Mouse (Mus musculus): ENCODE results near the gene Alg14.

Alg14 gene

DNA sequence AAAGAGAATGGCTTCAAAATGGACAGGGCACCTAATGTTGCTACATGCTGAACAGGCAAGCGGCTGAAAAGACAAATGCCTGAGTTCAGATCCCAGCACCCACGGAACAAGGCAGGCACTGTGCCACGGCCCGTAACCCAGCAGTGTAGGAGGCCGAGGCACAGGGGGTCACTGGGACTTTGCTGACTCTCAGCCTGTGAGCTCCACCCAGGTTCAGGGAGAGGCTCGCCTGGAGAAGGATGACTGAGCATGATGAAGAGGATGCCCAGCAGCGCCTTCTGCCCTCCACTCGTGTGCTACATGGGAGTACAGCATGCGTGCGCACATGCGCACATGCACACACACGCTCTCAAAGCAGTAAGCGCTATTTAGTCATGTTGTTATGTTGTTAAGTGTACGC lies 11.9 kb upstream of the Alg14 start:
- DNase-seq = no peak

DNA sequence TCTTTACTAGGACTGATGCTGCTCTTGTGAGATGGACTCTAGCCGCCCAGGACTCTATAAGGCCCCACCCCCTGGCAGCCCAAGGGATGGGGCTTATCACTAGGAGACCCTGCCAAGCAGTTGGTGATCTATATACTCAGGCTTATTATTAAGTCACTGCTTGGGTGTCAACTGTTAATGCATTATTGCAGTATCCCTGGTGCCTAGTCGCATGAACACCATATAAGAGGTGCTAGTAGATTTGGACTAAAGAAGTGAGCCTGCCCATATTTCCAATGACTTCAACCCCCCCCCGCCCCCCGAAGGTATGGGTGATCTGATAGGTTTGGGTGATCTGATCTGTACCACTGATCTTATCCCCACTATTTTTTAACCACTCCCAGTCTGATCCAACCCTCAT lies 8.6 kb upstream of the Alg14 start, which contains the start of gene Tmem56:
TSS of gene Tmem56 (minus strand) at position 101 of the 400 bp plus-strand sequence.
- no peak for DNase-seq

DNA sequence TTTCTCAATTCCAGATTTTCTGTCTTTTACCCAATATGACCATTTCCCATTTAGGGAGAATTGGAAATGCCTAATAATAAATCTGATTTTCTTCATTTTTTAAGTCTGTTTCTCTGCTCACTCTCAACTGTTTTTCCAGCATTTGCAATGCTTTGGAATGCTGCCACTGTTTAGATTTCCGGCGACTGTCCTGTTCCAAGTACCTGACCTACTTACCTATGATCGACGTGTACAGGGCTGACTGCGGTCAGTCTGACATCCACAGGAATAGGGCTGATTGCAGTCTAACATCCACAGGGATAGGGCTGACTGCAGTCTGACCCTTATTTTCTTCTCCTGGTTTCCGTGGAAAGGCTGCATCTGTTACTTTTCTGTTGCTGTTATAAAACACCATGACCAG lies 6.4 kb upstream of the Alg14 start:
- DNase-seq = no peak

DNA sequence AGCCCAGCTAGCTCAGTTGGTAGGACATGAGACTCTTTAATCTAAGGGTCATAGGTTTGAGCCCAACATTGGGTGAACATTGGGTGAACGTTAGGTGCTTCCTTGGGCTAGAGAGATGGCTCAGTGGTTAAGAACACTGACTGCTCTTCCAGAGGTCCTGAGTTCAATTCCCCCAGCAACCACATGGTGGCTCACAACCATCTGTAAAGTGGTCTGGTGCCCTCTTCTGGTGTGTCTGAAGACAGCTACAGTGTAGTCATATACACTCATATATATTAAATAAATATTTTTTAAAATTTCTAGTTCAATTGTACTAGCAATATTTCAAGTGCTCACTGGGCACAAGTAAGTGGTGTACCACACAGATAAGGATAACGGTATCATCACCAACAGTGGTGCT lies 4.4 kb upstream of the Alg14 start:
- no peak for DNase-seq

DNA sequence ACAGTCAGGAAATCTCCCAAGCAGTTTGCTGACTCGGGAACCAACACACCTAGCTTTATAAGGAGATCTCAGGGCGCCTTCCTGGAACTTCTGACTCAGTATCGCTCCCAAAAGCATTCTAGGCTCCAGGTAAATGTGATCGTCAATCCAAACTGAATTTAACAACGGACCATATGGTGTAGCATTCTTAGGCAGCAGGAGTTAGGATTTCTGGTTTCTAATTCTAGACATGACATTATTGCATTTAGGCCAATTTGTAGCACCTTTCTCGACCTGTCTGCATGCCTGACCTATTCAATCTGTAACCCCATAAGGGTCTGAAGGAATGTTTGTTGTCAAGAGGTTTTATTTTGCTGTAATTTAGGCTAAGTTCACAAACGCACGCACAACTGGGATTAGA lies 892 bp upstream of the Alg14 start:
- DNase-seq = no peak

DNA sequence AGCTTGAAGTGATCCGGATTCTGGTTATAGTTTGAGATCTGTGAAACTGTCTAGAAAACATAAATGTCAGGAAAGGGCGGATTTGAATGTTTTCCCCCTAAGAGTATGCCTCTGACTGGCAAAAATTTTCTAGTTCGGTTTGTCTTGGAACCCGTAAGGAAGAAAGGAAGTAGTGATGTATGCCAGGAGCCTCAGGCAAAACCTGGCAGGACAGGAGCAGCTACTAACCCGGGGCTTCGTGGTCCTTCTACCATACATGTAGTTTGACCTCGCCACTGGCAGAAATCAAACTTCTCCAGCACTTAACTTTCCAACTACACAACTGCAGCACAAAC lies 381 bp upstream of the Alg14 start:
- DNase-seq = no peak

DNA sequence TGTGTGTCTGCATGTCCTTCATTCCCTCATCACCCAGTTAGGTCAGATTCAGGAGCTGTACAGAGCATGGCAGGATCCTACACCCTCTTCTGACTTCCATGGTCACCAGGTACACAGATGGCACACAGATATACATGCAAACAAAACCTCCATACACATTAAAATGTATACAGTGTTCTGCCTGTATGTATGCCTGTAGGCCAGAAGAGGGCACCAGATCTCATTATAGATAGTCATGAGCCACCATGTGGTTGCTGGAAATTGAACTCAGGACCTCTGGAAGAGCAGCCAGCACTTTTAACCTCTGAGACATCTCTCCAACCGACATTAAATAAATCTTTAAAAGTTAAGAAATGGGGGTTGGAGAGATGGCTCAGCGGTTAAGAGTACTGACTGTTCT lies 2.6 kb downstream of the Alg14 start:
- DNase-seq = no peak

DNA sequence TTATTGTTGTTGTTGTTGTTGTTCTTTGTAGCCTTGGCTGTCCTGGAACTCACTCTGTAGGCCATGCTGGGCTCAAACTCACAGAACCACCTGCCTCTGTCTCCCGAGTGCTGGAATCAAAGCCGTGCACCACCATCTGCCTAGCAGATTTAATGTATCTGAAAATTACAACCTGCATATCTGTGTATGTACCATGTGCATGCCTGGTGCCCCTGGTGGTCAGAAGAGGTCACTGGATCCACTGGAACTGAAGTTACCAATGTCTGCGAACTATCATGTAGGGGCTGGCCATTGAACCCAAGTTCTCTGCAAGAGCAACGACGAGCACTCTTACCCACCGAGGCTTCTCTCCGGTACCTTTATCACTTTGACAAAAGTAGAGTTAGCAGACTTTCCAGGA lies 15.1 kb downstream of the Alg14 start:
- no peak for DNase-seq

DNA sequence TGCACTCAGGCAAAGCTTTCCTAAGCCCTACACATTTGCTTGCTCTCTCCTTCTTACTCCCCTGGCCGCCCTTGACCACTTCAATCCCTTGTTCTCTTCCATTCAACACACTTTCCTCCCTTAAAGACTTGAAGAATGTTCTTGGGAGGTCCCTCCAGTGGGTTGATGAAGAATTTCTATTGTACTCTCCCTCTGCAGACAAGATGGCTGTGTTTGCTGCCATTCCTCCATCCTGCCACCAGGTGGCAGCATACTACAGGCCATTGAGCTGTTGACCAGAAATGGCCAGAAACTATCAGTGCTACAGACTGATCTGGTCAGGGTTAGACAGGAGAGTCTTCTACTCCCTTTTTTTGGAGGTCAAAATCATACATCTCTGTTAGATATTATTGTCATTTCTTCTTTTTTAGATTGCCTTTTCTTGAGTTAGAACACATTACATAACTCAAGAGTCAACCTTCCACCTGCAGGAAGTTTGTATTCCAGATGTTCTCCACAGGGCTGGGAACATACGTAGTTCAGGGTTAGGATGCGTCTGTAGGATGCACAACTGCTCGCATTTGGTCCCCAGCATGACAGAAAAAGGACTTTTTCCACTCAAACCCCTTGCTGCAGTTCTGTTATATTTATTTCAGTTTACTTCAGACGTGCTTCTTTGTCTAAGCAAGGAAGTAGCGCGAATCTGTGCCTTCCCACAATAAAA lies 16.1 kb downstream of the Alg14 start:
- peak; percentile 64 for DNase-seq

DNA sequence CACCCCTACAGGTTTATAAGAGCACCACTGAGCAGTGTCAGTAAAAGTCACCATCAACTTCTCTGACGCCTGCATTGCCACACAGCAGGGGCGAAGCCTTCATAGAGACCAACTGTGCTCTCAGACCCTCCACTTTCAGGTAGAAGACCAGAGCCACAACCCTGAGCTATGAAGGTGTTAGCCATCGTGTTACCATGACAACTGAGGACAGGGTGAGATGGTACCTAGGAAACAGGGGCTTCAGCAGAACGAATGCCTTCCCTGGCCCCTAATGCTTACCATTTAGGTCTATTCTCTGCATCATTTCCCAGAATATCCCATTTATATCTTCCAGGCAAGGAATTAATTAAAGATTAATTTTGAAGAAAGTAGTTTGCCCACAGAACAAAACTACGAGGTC lies 17.4 kb downstream of the Alg14 start:
- DNase-seq = no peak

DNA sequence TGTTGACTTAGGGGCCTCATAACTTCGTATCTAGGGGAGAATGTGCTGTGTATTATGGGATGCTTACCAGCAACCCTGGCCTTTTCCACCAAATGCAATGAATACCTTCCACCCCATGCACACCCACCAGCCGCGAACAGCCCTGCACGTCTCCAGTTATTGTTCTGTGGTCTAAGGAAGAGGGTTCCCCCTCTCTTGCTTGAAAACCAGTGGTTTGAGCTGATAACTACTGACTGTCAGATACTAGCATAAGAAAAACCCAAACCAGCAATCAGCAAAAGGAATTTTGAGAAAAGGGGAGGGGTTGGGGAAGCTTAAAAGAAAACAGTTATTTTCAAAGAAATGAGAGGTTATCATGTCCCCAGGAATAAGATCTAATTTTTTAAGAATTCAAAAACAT lies 17.9 kb downstream of the Alg14 start:
- no peak for DNase-seq

DNA sequence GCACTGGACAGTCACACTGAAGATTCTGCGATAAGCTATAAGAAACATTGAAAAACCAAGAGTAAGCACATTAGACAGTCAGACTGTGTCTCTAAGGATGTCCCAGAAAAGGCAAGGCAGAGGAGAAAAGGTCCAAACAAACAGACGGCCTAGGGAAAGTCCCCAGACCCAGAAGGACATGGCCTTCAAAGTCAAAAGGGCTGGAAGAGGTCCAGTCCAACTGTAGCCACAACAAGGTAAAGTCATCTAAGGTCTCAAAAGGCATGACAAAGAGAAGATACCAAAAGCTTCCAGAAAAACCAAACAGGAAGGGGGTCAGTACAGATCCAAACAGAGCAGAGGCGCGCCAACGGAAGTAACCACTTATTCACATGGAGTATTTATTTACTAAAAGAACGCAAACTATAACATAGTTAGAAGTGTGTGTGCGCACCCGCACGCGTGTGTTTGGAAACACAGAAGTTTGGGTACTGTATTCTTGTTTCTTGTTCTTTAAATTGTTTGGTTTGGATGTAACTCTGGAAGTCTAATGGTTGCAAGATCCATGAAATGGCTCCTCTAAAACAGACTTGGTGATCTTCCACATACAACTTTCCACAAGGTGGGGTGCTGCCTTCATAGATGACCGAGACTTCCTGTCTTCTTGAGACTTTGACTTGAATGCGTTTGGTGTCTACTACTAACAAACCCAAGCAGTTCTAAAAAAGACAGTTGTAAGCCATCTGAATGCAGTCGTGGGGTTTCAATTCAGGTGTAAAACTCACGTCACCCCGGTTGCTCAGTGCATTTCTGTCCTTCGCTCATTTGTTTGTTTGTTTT lies 18.5 kb downstream of the Alg14 start:
- no peak for DNase-seq

DNA sequence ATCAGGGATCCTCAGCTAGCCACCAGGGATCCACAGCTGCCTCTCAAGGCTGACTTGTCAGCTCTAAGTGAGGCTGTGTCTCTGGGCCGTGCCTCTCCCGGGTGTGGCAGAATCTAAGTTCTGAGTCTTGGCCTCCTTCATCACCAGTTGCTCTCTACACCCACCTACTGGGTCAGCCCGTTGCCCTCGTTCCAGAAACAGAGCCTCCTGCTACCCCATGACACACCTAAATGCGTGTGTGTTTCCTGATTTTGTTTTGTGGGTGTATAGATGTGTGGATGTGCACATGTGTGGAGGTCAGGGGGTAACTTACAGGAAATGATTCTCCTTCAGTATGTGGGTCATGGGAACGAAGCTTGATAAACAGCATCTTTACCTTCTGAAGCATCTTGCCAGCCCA lies 20.9 kb downstream of the Alg14 start:
- DNase-seq = no peak

DNA sequence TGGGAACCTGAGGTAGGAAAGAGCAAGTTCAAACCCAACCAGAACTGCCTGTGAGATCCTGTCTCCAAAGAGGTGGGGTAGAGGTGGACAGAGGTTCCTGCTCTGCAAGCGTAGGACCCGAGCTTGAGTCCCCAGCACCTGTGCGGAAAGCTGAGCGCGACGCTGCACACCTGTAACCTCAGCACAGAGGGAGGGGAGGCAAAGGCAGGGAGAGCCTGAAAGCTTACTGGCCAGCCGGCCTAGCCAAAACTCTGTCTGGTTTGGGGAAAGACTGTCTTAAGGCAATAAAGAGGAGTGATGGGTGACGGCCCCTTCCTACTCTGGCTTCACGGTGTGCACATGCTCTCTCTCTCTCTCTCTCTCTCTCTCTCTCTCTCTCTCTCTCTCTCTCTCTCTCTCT lies 21.4 kb downstream of the Alg14 start:
- DNase-seq = no peak

DNA sequence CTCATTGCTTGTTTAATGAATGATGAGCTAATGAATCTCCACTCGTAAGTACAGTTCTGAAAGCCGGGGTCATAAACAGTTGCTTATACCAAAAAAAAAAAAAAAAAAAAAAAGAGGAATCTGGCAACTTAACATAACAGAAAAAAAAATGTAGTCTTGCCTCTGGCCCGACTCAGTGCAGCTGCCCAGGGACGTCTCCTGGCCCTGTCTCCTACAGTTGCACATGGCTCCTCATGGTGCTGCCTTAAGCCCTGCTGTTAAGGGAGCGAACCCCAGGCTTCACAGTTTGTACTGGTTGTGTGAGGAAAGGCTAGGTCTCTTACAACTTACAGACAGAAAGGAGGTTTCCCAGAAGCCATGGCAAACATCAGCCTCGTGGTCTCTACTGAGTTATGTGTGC lies 22.6 kb downstream of the Alg14 start:
- DNase-seq = no peak

DNA sequence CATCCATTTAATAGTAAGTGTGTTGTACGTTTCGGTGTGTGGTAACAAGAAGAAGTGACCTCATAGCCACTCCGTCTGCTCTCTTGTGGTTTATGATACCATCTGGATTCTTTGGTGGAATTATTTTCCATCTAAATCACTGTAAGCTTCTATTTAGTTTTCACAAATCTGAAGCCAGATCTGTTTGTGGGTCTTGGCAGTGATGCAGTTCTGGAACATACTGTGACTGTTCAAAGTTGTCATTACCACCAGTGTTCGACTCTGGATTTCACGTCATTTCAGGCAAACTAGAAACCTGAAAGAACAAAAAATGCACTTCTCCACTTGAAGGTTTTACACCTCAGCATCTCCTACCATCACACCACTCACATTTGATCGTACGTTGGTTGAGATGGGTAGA lies 23.9 kb downstream of the Alg14 start:
- DNase-seq = peak; percentile 26

DNA sequence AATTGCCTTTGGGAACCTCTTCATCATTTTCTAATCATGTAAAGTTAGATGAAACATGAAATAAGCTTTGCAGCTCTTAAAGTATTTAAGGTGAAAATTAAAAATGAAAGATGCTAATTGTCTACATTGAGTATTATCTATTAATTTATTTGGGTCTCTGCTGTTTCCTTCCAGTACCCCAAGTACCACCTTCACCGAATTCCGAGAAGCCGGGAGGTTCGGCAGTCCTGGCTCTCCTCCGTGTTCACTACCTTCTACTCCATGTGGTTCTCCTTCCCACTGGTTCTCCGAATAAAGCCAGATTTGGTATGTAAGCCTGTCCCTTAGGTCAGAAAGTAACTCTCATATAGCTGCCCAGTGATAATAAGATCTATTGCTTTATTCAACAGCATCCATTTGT lies 28.3 kb downstream of the Alg14 start:
- DNase-seq = no peak

DNA sequence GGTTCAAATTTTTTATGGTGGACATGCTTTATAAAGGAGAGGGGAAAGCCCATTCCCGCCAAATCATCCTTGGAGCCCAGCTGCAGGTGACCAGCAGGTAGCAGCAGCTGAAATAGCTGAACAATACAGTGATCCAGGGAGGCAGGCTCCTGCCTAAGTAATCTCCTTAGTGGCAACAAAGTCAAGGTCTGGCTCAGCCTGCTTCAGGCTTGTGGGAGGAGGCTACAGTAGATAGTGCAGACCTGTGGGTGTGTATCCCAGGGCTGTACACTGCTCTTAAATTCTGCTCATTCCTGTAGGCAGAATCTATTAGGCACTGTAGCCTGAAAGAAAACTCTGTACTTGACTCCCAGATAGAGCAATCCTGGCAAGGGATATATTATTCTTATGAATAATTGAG lies 29.3 kb downstream of the Alg14 start:
- DNase-seq = no peak

DNA sequence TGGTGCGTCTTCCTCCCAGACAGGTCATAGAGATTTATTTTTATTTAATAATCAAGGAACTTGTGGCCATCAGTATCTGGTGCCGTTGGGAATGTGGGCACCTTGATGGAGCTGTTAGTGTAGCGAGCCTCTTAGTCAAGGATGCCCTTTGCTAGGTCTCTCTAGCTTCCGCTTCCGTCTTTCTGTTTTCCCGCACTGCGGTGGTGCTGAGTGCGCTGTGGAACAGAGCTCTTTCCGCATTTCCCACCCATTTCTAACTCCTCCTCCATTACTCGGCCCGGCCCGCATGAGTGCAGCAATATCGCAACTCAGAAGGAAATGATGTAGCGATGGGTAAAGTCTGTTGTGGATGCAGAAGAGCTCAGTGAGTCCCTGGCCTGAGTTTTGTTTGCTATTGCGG lies 31.8 kb downstream of the Alg14 start:
- DNase-seq = no peak

DNA sequence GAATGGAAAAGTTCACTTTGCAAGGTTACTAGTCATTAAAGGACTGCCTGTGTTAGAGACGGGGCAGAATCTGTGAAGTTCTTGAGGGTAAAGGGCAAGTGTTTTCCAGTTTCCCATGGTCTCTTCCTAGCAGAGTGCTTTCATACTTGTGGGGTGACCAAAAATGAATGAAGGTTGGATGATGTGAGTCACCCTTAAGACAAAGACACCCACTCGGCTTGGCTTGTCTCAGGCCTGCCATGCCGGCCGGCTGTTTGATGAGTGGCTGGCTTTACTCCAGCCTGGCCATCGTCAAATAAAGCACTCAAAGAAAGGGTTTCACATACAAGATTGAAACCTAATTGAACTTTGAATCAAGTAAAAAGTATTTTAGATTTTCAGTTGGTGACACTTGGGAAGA lies 35.8 kb downstream of the Alg14 start:
- no peak for DNase-seq

DNA sequence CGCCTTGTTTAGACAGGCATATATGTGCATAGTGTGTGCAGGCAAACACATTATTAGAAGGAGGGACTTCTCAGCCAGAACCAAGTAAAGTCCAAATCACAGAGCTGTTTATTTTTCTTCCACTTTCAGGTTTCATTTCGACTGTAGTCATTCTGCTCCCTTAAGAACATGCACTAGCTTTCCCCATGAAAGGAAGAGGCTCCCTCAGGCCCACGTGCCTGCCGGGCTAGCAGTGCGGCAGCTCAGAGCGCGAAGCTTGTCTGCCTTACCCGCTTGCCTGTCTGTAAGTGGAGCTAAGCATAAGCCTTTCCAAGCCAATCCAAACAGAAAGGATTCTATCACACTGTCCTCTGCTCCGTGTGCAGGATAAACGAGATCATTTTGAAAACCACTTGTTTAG lies 38.1 kb downstream of the Alg14 start:
- no peak for DNase-seq

DNA sequence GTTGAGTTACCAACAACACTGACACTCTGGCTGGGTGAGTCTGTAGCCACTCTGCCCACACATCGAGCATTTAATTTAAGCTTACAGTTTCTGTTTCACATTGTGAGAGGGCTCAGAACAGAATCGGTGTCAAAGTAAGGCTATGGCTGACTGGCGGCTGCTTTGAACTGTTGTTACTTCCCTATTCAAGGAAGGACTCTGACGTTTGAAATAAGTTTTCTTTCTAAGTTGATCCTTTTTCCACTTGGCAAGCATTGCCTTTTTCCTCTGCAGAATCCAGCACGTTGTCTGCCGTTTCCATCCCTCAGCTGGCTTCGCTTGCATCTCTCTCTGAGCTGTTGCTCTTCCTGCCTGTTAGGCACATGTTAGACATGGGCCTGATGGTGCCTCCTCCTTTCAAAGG lies 38.7 kb downstream of the Alg14 start:
- no peak for DNase-seq

DNA sequence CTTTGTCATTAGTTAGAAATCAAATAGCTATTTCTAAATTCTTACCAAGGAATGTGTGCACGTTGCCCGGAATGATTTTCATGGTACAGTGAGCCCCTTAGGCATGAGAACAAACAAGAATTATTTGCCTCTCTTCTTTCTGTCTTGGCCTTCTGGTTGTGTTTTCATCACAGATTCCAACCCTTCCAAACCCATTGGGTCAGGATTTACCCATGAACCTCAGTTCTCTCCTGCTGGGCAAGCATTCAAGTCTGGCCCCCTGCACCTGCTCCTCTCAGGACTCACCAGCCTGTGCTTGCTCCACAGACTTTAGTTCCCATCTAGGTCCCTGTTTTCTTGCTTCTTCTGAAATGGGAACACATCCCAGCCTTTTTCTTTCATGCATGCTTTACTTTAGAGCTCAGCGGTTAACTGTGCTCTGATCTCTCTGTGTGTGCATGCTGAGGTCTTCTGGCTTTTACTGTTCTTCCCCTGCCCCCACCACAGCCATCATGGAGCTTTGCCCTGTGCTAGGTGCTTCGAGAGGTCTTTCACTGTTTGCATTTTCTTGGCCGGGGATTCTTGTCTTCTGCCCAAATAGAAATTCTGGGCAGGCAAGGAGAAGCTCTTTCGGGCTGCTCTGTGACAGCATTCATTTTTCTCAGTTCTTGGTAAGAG lies 44.8 kb downstream of the Alg14 start:
- no peak for DNase-seq

DNA sequence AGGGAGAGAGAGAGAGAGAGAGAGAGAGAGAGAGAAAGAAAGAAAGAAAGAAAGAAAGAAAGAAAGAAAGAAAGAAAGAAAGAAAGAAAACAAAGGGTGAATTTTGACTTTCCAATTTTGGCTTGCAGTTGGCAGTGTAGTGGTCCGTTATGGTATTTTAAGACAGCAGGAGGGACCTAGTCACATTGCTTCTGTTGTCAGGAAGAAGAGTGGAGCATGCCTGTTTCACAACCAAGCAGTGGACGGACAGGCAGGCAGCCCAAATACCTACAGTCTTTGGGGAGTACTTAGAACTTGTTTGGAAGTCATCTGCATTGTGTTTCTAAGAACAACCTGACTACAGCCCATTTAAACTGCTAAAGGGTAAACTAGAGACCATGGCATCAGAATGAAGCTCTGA lies 47.1 kb downstream of the Alg14 start:
- DNase-seq = no peak

All from layer of hippocampus, adult 9-11 months (tissue).